Mouse (Mus musculus) kidney, adult 2 months (tissue): ENCODE results near the gene Hsd17b11.

Experiments
- CTCF ChIP-seq: fragments of 200-500 bp; conservative IDR thresholded peaks from 2 replicates; pipeline ENCODE4 v1.5.1; 2011; ENCODE audit warnings: low read depth, mild to moderate bottlenecking, control low read depth, low read length, moderate library complexity, mixed read lengths; ENCODE audit not compliant: insufficient read depth, insufficient read length
- POLR2A ChIP-seq: fragments of 200-500 bp; IDR thresholded peaks from one replicate; pipeline ENCODE4 v1.6.1; 2011; ENCODE audit warnings: low read depth, low read length, control low read depth

DNA sequence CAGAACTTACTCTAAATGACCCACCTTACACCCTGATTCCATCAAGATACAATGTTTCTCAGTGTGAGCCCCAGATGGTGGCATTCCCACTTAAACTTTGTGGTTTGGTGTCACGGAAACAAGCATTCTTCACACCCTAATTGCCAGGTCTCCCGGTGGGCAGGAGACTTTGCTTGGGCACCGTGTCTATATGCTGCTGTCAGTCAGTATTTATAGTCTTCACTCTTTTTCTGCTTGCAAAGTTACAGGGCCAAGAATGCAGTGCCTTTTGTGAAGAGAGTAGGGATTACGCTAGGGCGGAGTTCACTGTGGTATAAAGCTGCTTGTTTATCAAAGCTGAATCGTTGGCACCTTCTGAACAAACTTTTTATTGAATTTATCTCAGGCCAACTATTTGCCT lies 78.5 kb downstream of the Hsd17b11 start:
- TF ChIP-seq CTCF (no peak), POLR2A (no peak)
